Comparison of ENCODE assay signal across 8 mouse cellular contexts in genomic region chrX:36552055-36552587, GRCm38 (mm10). TPM values are rescaled to one million over a fixed set of nuclear protein-coding genes. Genes with fewer than 3 reads are reported as not detected.
DNase-seq lines count a peak whose midpoint lies in the region; ATAC-seq lines count a peak whose summit lies in the region.

No protein-coding gene starts in this region.

- H3K36me3 ChIP-seq in heart, embryonic 10.5 days = no peaks in the 10 kb centered on the region
- H3K36me3 ChIP-seq in embryonic facial prominence, embryonic 13.5 days = no peaks in the 10 kb centered on the region
- no peaks in the 10 kb centered on the region for H3K36me3 ChIP-seq in heart, embryonic 11.5 days (ENCODE audit: control insufficient read depth, insufficient read depth, low read length)
- H3K36me3 ChIP-seq in liver, embryonic 11.5 days (ENCODE audit: control insufficient read depth, insufficient read depth, low read length) = no peaks in the 10 kb centered on the region
- H3K36me3 ChIP-seq in neural tube, embryonic 11.5 days (ENCODE audit: control insufficient read depth, insufficient read depth, low read length) = no peaks in the 10 kb centered on the region

- no peaks in the 10 kb centered on the region for H3K9me3 ChIP-seq in heart, embryonic 10.5 days
- no peaks in the 10 kb centered on the region for H3K9me3 ChIP-seq in embryonic facial prominence, embryonic 13.5 days
- no peaks in the 10 kb centered on the region for H3K9me3 ChIP-seq in heart, embryonic 11.5 days (replicated peaks; ENCODE audit: control insufficient read depth, low read length)
- no peaks in the 10 kb centered on the region for H3K9me3 ChIP-seq in liver, embryonic 11.5 days (ENCODE audit: control insufficient read depth, low read length)
- H3K9me3 ChIP-seq in neural tube, embryonic 11.5 days (ENCODE audit: control insufficient read depth, low read length) = no peaks in the 10 kb centered on the region

- H3K4me2 ChIP-seq in embryonic facial prominence, embryonic 13.5 days = peak overlapping the region; percentile 24
- no peak overlapping the region for H3K4me2 ChIP-seq in heart, embryonic 11.5 days
- no peak overlapping the region for H3K4me2 ChIP-seq in liver, embryonic 11.5 days
- no peak overlapping the region for H3K4me2 ChIP-seq in neural tube, embryonic 11.5 days (ENCODE audit: low read depth)

- no peak overlapping the region for H3K4me3 ChIP-seq in heart, embryonic 10.5 days
- no peak overlapping the region for H3K4me3 ChIP-seq in embryonic facial prominence, embryonic 13.5 days
- no peak overlapping the region for H3K4me3 ChIP-seq in heart, embryonic 11.5 days (ENCODE audit: low read depth, low read length)
- H3K4me3 ChIP-seq in liver, embryonic 11.5 days (ENCODE audit: low read depth, low read length) = no peak overlapping the region
- H3K4me3 ChIP-seq in neural tube, embryonic 11.5 days (ENCODE audit: low read depth, low read length) = no peak overlapping the region

- H3K9ac ChIP-seq in embryonic facial prominence, embryonic 13.5 days = no peak overlapping the region
- no peak overlapping the region for H3K9ac ChIP-seq in heart, embryonic 11.5 days (ENCODE audit: low read depth, low read length)
- no peak overlapping the region for H3K9ac ChIP-seq in liver, embryonic 11.5 days (ENCODE audit: low read depth, low read length)
- no peak overlapping the region for H3K9ac ChIP-seq in neural tube, embryonic 11.5 days (ENCODE audit: low read length)

- no peaks in the 10 kb centered on the region for H3K4me1 ChIP-seq in heart, embryonic 10.5 days
- peaks cover 9% of the 10 kb centered on the region; the same call in 1 of the 2 replicates for H3K4me1 ChIP-seq in embryonic facial prominence, embryonic 13.5 days
- no peaks in the 10 kb centered on the region for H3K4me1 ChIP-seq in heart, embryonic 11.5 days (ENCODE audit: control insufficient read depth, insufficient read depth, low read length)
- no peaks in the 10 kb centered on the region for H3K4me1 ChIP-seq in liver, embryonic 11.5 days (replicated peaks; ENCODE audit: control insufficient read depth, insufficient read depth, low read length)
- no peaks in the 10 kb centered on the region for H3K4me1 ChIP-seq in neural tube, embryonic 11.5 days (ENCODE audit: control insufficient read depth, insufficient read depth, low read length)

- ATAC-seq in embryonic facial prominence, embryonic 13.5 days (ENCODE audit: insufficient number of reproducible peaks, insufficient read depth, low FRiP score, low TSS enrichment, low read depth) = peak; percentile 83
- 0 out of 2 replicates have a peak, but pooled peaks have one; percentile 42 for ATAC-seq in heart, embryonic 11.5 days (replicated peaks; ENCODE audit: insufficient number of reproducible peaks, low FRiP score, low TSS enrichment)
- ATAC-seq in liver, embryonic 11.5 days (replicated peaks; ENCODE audit: low FRiP score) = peak; percentile 23; the same call in 1 of the 2 replicates
- no peak for ATAC-seq in neural tube, embryonic 11.5 days (ENCODE audit: insufficient read depth, low FRiP score, low TSS enrichment)

- DNase-seq in heart, adult 11 months = peak; percentile 97
- no peak for DNase-seq in heart, embryonic 10.5 days (ENCODE audit: low spot score)
- peak; percentile 47 for DNase-seq in kidney, adult 9 months
- no peak for DNase-seq in liver, embryonic 11.5 days (ENCODE audit: low spot score)
- DNase-seq in neural tube, embryonic 11.5 days (ENCODE audit: low spot score) = peak; percentile 48
- DNase-seq in thymus, postnatal 4 days = no peak

- no peak overlapping the region for H3K27ac ChIP-seq in heart, embryonic 10.5 days
- H3K27ac ChIP-seq in embryonic facial prominence, embryonic 13.5 days = peak overlapping the region; percentile 86
- no peak overlapping the region; the same call in 1 of the 2 replicates for H3K27ac ChIP-seq in heart, embryonic 11.5 days (ENCODE audit: low read depth, low read length)
- H3K27ac ChIP-seq in liver, embryonic 11.5 days (ENCODE audit: low read depth, low read length) = no peak overlapping the region
- H3K27ac ChIP-seq in neural tube, embryonic 11.5 days (ENCODE audit: low read depth, low read length) = no peak overlapping the region

- WGBS in heart, embryonic 10.5 days = 28% methylated on average over 5 of the region's 5 CpGs
- 27% methylated on average over 5 of the region's 5 CpGs for WGBS in embryonic facial prominence, embryonic 13.5 days
- WGBS in heart, embryonic 11.5 days (ENCODE audit: insufficient replicate concordance) = 28% methylated on average over 5 of the region's 5 CpGs
- WGBS in liver, embryonic 11.5 days = 32% methylated on average over 5 of the region's 5 CpGs
- WGBS in neural tube, embryonic 11.5 days = 36% methylated on average over 5 of the region's 5 CpGs

- H3K27me3 ChIP-seq in heart, embryonic 10.5 days (ENCODE audit: insufficient read depth, poor library complexity, severe bottlenecking) = no peaks in the 10 kb centered on the region
- no peaks in the 10 kb centered on the region for H3K27me3 ChIP-seq in embryonic facial prominence, embryonic 13.5 days
- H3K27me3 ChIP-seq in heart, embryonic 11.5 days (ENCODE audit: control insufficient read depth, insufficient read depth, low read length) = no peaks in the 10 kb centered on the region
- H3K27me3 ChIP-seq in liver, embryonic 11.5 days (replicated peaks; ENCODE audit: control insufficient read depth, insufficient read depth, low read length) = no peaks in the 10 kb centered on the region
- no peaks in the 10 kb centered on the region for H3K27me3 ChIP-seq in neural tube, embryonic 11.5 days (ENCODE audit: control insufficient read depth, insufficient read depth, low read length)

RNA-seq across cellular contexts. Expression of gene Pgrmc1, which starts 45.9 kb away (rescaled TPM):
- polyA plus RNA-seq in heart, embryonic 10.5 days (2016; fragmentation: Nextera tagmentation; extraction: Ambion mirVana) = 144 and 196 TPM in 2 replicates
- 368 and 407 TPM in 2 replicates for polyA plus RNA-seq in embryonic facial prominence, embryonic 13.5 days (2015; fragmentation: Nextera tagmentation; extraction: Ambion mirVana)
- 156 and 157 TPM in 2 replicates for polyA plus RNA-seq in heart, embryonic 11.5 days (2014; fragmentation: Nextera tagmentation; extraction: Ambion mirVana)
- 150 and 158 TPM in 2 replicates for polyA plus RNA-seq in liver, embryonic 11.5 days (2014; fragmentation: Nextera tagmentation; extraction: Ambion mirVana)
- polyA plus RNA-seq in neural tube, embryonic 11.5 days (2014; fragmentation: Nextera tagmentation; extraction: Ambion mirVana) = 370 and 372 TPM in 2 replicates

Comparison
In these comparisons a context has a peak if more than half of its experiments do, and no peak if none do; other contexts are left out.
1. DNase-seq: peak in heart, adult 11 months (single experiment), kidney, adult 9 months (single experiment) and neural tube, embryonic 11.5 days (single experiment); none in heart, embryonic 10.5 days (single experiment), liver, embryonic 11.5 days (single experiment) and thymus, postnatal 4 days (single experiment).